Comparison of ENCODE assay signal across 9 mouse cellular contexts in genomic region chr12:76187849-76188248, GRCm38 (mm10). TPM values are rescaled to one million over a fixed set of nuclear protein-coding genes. Genes with fewer than 3 reads are reported as not detected.
A peak's percentile ranks its signal among the peaks of the same experiment; 100 is the strongest.
DNase-seq lines count a peak whose midpoint lies in the region; TF ChIP-seq lines count a peak whose summit lies in the region.
"Had no signal": no experiment of that assay in that cellular context is flagged by ENCODE, and none has a peak within 500 bp of the region (broad histone marks: within the 10 kb centered on the region; RNA-seq: fewer than 3 reads in every experiment).

No protein-coding gene starts in this region.

- no peak overlapping the region for H3K27ac ChIP-seq in gastrocnemius, adult 2 months
- H3K27ac ChIP-seq: hindbrain, embryonic 15.5 days had no signal

- no peak overlapping the region for H3K4me3 ChIP-seq in gastrocnemius, adult 2 months
- H3K4me3 ChIP-seq: hindbrain, embryonic 15.5 days had no signal

- TF ChIP-seq CTCF in gastrocnemius, adult 2 months (IDR thresholded peaks at IDR 0.05): peak; percentile 65

- intact Hi-C loops in gastrocnemius, adult 2 months (cut with DNase I): loop anchor here (5.0 kb wide), 1 partner anchor 236 kb away; no protein-coding TSS in a partner anchor

- DNase-seq in gastrocnemius, adult 2 months: peak; percentile 37
- no peak for DNase-seq in gastrocnemius, postnatal 25 days
- peak; percentile 33 for DNase-seq in ovary, adult 18-20 months (ENCODE audit: low spot score)
- DNase-seq in ovary, postnatal 10 days (ENCODE audit: low spot score): no peak
- DNase-seq in cerebellum, postnatal 14 days: peak; percentile 64 to 73
- DNase-seq in kidney, postnatal 25 days: peak; percentile 50 to 55
- DNase-seq in retina, postnatal 1 day: peak; percentile 51
- no peak for DNase-seq in Muller cell, postnatal 12 days (ENCODE audit: inconsistent ontology term)

RNA-seq across cellular contexts. Expression of gene Esr2, which starts 10.8 kb away (rescaled TPM):
- under 1 TPM; 0.08 to 0.13 TPM for total RNA-seq in gastrocnemius, adult 2 months (2021)
- not detected for total RNA-seq in gastrocnemius, postnatal 25 days (2021)

RNA-seq across cellular contexts. Expression of gene Tex21, which starts 58.7 kb away (rescaled TPM):
- not detected for total RNA-seq in gastrocnemius, adult 2 months (2021)
- total RNA-seq in gastrocnemius, postnatal 25 days (2021): not detected

Comparison
In these comparisons a context has a peak if more than half of its experiments do, and no peak if none do; other contexts are left out.
1. DNase-seq: peak in gastrocnemius, adult 2 months (single experiment), ovary, adult 18-20 months (single experiment), cerebellum, postnatal 14 days (2 of 2), kidney, postnatal 25 days (2 of 2) and retina, postnatal 1 day (single experiment); none in gastrocnemius, postnatal 25 days (single experiment), ovary, postnatal 10 days (single experiment) and Muller cell, postnatal 12 days (single experiment).